Mouse (Mus musculus) CD4-positive, CD25-positive, alpha-beta regulatory T cell, adult 2 months (primary cell): ENCODE data around the gene Zdhhc6.

Source experiments
- DNase-seq: peaks from one replicate; pipeline ENCODE4 v3.0.0-alpha.2; 2012; ENCODE audit warnings: low read depth, low spot score

Gene Zdhhc6

DNA sequence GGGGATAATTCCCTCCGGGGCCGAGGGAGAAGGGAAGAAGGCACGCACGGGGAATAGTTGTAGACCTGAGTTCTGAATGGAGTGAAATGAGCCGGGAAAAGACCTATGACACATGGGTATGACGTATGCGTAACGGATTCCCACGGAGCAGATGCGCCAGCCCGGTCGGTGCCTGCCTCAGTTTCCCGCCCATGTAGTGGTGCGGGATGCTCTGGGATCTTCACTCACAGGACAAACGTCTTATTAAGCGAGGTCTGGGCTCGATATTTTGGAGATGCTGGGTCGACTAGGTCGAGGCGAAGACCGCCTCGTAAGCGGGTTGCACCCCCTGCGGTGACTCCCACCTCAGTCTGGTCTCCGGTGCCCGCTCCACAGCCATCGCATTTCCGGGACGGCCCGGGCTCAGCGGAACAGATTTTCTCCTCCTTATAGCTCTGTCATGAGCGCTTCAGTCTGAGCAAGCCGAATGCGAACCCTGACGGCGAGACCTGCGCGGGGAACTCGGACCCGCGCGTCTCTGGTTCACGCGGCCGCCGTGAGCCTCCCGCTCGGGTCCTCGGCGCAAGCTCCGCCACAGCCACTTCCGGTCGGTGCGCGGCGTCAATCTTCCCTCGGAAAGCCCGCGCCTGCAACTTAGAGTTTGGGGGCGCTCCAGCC is at the start of gene Zdhhc6:
Gene Zdhhc6, minus strand, starts transcription at position 581 of the 657 bp plus-strand sequence.
- no peak for DNase-seq

DNA sequence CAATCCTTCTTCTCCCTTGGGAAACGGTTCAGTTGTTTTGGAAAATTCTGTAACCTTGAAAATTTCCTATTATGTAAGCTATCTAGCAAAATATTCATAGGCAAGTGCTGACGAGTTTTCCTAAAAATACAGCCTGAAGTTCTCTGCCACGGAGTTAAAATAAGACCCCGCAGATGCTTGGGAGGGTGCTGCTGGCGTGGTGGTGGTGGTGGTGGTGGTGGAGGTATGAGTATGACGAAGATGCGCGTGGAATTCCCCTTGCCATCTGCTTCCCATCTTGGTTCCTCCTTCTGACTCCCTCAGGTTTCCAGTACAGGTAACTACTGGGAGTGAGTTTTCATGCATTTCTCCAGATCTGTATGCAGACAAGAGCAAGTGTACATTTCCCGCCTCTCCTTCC is 46.8 kb upstream of the Zdhhc6 start:
- DNase-seq = no peak

DNA sequence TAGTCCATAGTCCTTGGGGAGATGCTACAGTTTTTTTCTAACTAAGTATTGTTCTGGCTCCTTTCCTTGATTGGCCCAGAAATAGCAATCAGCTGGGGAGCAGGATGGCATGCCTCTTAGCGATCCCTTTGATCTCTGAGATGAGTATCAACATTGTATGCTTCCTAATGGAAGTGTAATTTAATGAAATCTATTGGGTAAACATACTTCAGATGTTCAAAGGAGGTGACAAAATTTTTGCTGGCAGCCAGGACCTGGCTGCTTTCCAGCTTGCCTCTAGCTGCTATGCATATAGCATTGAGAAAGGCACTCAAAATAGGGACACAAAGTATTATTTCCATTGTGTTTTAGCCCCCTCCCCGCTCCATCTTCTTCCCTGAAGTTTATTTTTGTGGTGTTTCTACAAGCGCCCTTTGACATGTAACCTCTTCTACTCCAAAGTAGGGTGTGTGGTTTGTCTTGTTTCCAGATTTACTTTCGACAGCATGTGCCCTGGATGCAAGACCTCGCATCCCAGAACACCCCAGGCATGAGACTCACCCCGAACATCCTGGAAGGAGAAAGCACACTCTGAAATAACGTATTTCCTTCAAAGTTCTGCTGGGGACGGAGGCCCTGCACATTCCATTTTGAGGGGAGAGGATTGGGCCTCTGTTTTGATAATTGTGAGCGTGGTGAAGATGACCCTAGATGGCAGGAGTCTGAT is 35.0 kb upstream of the Zdhhc6 start:
- no peak for DNase-seq

DNA sequence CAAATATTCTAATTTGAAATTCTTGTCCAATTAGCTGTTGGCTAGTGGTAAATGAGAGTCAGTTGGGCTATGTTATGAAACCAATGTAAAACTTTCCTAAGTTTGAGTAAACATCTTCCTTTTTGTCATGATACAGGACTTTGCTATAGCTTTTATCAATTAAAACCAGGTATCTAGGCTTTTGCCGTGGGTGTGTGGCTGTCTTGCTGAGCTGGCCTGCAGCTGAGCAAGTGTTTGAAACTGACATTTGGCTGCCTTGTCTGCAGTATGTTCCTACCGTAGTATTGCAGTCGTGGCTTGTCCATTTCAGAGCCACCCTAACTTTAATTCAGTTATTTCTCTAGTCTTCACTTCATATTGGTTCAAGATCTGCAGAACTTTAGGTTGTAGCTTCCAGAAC is 32.4 kb upstream of the Zdhhc6 start:
- no peak for DNase-seq

DNA sequence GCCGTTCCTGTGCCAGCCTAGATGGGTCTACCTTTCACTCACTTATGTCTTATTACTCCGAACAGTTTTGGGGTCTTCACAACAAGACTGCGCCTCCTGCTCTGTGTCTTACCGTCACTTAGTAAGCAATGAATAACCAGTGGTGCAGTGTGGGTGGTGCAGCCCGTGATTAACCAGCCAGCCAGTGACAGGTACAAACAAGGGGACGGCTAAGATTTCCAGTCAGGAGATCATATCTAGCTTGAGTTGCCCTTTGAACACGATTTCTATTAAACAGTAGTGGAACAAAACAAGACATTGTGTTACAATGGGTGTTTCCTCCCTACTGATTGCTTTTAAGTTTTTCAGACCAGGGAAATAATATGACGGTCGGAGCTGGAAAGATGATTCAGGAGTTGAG is 27.4 kb upstream of the Zdhhc6 start:
- DNase-seq = no peak

DNA sequence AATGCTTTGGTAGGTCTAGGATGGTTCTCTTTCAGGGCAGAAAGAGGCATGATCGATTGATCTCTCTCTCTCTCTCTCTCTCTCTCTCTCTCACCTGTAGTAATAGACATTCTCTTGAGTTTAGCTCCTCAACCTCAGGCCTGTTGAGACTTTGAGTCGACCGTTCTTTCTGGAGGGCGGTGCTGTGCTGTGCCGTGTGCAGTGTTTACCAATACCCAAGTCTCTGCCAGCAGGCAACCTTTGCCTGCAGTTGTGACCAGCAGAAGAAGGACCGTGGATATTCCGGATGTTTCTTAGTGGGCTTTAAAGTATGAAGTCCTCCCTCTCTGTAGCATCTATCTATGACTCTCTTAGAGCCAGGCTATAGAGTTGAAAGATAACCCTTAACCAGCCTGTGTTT is 26.6 kb upstream of the Zdhhc6 start:
- no peak for DNase-seq

DNA sequence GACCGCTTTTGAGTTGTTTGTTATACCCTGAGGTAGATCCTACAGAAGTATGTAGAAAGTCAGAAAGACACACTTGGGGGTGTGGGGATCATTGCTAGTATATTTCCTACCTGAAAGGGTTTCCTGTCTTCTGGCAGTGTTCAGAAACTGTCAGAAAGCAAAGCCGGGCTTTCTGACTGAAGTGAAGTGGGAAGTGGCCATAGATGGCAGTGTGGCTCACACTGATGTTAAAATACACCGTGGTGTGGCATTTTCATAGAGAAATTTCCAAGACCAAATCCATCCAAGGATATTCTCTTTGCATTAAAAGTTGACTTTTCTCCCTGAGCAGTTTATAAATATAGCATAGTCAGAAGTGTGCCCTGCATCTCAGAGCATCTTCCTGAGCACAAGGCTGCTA is 25.5 kb upstream of the Zdhhc6 start:
- no peak for DNase-seq

DNA sequence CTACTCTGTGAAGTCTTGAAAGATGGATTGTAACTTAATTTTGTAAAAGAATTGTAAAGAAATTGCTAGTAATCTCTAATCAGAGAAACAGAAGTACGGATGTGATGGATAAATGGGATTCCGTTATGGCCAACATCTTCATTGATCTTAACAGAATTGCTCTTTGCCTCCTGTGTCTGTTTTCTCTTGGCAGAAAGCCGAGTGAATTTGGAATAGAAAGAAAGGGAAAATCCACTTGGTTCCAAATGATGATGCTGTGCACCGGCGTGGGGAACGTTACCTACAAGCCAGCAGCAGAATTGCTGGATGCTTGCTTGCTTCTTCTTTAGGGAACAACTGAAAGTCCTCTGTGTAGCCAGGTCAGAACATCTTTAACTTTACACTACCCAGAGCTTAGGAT is 24.7 kb upstream of the Zdhhc6 start:
- DNase-seq = no peak

DNA sequence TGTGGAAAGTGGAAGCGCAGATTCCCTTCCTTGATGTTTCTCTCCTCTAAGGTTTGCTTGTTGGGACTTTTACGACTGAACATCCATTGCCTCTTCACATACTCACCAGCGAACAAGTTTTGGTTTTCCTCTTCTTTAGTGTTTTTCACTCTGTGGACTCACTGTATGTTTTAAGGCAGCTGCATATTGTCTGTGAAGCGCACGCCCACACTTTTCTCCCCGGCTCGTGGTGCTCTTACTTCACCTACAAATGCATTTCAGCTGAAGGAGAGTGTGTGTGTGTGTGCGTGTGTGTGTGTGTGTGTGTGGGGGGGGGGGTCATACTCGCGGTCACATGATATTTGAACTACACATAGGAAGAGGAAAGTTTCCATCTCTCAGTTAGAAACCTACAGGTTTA is 21.8 kb upstream of the Zdhhc6 start:
- DNase-seq = peak; percentile 14

DNA sequence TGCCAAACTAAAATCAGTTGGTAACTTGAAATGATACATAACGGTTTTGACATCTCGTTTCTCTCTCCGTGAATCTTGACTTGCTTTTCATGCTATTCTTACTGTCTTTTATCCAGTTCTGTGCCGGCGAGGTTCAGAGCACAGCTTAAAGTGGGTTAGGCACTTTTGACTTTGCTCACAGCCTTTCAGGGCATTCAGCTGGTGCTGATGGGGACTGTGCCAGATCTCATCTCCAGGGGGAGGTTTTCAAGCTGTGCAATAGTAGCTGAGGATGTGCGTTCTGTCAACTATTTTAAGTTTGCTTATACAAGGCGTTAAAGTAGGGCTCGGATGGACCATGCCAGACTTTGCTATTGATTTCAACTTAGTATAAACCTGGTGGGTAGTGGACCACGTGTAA is 21.2 kb upstream of the Zdhhc6 start:
- DNase-seq = no peak

DNA sequence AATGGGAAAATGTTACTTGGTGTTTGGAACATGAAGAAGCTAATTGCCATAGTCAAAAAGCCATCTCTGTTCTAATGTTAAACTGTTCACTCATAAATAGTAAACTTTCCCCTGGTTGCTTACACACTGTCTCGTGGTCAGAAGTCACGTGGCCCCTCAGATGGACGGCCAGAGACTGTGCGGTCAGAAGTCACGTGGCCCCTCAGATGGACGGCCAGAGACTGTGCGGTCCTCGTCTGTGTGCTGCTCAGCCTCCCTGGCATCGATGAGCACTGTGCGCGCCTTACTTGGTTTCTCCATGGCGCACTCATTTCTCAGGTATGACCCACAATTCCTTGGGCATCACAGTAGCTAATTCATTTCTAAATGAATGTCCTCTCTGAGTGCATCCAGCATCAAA is 20.6 kb upstream of the Zdhhc6 start:
- DNase-seq = no peak

DNA sequence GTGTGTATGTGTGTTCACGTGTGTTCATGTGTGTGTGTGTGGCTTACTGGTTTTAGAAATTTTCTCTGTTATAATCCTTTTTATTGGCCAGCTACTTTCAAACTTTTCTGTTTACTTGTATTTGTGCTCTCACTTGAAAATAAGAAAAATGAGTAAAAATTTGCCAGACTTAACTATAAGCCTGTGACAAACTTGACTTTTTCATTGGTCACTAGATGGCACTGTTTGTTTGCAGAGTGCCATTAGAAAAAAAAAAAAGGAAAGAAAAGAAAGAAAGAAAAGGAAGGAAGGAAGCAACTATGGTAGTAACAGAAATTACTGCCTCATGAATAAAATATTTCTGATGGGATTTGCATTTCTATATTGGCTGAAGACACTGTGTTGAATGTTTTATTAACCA is 20.0 kb upstream of the Zdhhc6 start:
- peak; percentile 29 for DNase-seq

DNA sequence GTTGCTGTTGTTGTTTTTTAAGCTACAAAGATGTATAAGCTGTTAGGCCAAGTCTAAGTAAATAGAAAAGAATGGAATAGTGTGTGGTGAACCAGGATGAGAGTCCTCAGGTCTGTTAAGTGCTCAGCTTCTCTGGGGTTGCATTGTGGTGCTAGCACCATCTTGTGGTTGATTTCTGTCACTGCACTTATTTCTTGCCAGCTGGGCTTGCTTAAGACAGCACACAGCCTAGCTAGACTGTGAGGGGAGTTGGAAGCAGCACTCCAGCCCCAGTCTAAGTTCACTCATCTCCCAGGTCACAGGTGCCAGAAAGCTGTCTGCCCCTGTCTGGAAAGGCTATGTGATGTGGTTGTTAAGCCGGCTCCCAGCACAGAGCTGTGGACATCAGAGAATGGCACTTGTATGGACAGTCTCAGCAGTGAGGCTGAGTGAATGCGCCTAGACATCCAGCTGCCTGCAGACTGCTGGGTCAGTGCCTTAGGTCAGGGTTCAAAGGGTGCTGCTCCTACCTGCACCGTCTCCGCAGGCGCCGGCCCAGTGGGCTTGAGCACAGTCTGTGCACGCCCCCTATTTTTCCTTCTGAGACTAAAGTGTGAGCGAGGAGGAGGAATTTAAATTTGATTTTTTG is 16.9 kb upstream of the Zdhhc6 start:
- peak; percentile 81 for DNase-seq

DNA sequence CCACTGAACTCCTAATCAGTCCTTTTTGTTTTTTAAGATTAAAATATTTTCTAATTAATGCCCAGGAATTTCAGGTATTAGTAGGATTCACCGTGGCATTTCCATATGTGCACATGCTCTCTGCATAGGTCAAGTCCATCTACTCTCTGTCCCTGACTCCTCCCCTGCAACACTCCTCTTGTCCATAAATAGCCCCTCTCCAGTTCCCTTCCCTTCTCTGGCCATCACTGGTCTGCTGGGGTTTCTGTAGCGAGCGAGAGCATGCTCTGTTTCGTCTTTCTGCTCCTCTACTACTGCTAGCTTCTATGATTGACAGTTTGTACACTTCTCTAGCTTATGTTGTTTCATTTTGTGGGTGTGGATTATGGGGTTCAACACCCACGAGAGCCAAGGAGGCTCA is 15.9 kb upstream of the Zdhhc6 start:
- no peak for DNase-seq

DNA sequence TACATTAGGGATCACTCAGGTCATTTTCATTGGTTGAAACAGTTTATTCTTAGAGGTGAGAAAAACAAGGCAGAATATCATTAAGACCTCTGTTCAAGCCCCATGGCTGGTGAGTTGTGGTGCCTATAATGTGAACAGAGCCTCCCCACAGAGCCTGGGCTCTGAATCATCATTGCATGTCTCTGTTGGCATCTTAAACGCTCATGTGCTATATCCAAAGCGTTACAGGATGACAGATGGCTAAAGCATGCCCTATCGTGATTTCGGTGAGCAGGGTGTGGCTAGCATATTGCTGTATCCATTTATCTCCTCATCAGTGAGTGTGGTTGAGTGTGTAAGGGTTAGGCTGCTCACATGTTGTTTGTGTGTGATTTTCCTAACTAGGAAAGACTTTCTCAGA is 11.7 kb upstream of the Zdhhc6 start:
- no peak for DNase-seq

DNA sequence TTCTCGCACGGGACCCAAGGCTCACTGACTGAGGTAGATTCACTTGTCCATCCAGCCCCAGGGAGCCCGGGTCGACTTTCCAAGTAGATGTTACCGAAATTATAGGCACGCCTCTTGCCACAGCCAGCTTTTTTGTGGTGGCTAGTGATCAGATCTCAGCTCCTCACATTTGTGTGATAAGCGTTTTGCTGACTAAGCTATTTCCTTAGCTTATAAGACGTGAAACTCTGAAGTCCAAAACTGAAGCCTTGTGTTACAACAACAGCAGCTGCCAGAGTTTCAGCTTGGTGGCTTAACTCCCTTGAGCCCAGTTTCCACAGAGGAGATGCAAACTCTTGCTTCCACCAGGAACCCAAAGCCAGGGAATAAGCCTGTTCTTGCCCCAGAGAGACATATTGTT is 6.8 kb upstream of the Zdhhc6 start:
- DNase-seq = no peak

DNA sequence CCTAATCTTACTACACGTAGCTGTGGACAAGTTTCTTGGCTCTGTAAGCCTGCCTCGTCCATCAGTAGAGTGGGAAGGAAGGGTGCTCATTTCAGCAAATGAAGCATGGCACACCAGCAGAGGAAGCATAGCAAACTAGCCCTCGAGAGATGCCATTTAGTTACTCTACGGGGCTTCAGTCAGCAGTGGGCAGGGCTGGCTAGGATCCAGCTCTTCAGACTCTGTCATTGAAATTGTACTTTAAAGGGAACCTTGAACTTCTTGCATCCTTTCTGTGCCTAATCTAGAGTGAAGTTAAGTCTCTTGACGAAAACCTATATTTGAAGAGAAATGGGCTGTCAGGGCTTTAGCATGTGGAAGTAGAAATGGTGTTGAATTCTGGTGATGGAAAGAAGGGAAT is 3.7 kb upstream of the Zdhhc6 start:
- DNase-seq = no peak

DNA sequence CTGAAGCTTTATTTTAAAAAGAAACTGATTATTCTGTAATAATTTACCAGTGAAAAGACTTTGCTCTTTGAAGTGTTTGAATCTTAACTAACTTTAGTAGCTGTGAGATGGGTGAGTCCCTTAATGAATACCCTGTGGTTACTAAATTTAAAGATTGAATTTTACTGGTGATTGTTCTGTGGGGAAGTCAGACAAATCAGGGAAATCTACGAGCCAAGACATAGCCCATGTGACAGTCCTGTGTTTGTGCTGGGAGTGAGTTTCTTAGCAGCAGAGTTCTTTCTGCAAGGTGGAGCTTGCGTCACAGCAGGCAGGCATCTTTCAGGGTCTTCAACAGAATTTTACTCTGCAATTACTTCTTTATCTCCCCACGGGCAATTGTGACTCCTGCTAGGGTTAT is 3.2 kb upstream of the Zdhhc6 start:
- no peak for DNase-seq

DNA sequence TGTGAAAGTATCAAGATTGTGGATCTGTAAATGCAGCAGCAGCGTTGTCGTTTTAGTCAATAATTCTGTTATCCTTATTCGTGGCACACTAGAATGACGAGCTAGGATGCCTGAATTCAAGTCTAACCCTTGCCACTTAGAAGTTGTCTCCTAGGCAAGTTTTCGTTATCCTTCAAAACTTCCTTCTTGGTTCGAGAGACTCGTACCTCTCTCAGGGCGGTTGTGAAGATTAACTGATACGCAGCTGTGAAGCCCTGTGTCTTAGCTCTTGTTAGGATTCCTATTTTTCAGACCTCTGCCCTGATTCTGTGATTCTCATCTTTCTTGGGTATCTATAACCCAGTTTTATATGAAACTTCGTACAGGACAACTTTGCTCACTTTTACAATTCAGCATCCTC is 1.1 kb upstream of the Zdhhc6 start:
- peak; percentile 7 for DNase-seq

DNA sequence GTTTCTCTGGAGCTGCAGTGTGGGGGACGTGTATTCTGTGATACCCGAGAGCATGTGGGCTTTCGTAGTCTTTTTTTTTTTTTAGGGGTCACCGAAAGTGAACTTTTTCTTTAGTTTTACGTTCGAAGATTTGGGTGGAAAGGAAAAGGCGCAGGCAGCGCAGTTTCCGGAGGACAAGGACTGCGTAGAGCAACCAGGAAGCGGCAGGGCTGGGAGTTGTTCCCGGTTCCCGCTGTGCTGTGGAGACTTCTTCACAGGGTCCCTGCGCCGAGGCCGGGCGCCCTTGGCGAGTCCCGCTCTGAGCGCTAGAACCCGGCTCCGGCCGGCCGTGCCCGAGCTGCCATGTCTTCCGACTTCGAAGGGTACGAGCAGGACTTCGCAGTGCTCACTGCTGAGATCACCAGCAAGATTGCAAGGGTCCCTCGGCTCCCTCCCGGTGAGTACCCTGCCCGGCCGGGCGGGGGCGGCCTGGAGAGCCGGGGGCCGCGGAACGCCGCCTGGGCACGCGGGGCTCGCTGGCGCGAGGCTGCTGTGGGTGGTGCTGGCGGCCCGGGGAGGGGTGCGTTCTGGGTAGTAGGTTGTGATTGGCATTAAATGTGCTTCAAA is 380 bp upstream of the Zdhhc6 start, which contains the start of gene Vti1a:
Gene Vti1a, plus strand, starts transcription at position 187 of the 606 bp plus-strand sequence.
- DNase-seq = peak; percentile 93

DNA sequence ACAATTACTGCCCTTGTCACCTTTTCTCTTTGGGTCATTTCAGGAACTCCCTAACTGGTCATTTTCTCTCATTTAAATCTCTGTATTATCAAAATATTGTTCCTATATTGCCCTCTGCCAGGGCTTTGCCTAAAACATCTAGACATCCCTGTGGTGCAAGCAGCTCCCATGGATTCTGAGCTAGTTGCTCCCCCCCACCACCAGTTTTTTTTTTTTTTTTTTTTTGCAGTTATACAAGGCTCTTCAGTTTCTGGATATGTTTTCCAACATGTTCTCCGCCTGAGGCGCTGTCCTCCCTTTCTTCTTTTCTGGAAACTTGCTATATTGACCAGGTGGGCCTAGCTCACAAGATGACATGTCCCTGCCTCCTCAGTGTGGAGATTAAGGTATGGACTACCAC is 2.2 kb downstream of the Zdhhc6 start:
- DNase-seq = no peak

DNA sequence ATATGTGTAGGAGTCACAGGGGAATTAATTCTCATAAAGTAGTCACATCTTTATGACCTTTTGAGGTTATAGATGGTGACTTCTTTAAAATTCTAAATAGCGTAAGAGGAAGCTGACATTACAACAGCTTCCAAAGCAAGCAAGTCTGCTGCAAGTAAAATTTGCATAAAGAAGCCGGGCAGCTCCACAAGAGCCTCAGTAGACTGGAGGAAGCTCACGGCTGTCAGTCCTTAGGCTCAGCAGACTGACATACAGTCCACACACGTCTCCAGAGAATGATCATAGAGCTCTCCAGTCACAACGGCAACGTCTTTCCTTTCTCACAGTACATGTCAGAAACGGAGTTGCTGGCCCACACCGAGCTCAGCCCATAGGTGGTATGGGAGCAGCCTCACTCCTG is 4.0 kb downstream of the Zdhhc6 start:
- DNase-seq = no peak

DNA sequence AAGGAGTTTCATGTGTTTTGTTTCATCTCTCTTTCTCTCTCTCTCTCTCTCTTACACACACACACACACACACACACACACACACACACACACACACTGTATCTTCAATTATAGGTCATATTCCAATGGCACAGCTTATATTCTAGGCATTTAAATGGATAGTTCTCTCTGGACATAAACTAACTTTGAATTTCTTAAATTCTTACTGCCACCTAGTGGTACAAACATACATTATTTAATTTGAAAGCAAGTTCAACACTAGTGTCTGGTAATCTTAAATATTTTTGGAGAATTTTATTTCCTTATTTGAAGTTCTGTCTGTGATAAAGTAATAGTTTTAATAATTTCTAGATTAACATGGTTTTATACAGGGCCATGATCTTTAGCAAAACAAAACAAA is 10.8 kb downstream of the Zdhhc6 start:
- DNase-seq = peak; percentile 22
